Mouse (Mus musculus) myocyte (in vitro differentiated cells): ENCODE measurements at regions not wholly inside any gene's neighbourhood (a gene's known extent, or its start where the extent isn't known, plus 50 kb on each side); places are given as distances from the start of the nearest gene placed in this dataset.

Experiments used
- E2F4 ChIP-seq: IDR thresholded peaks from one replicate; pipeline ENCODE4 v1.6.1; 2011; ENCODE audit warnings: mild to moderate bottlenecking, control low read depth, moderate library complexity; ENCODE audit not compliant: insufficient read depth
- MYOG ChIP-seq, 3 experiments: IDR thresholded peaks; one replicate each; pipeline ENCODE4 v1.6.1; 2011; ENCODE audit warnings: control low read depth in 2 of 3, low read depth in 2 of 3, mild to moderate bottlenecking in 2 of 3; ENCODE audit not compliant: insufficient read length in 2 of 3, control insufficient read depth in 1 of 3, insufficient read depth in 1 of 3
- POLR2A ChIP-seq: IDR thresholded peaks from one replicate; pipeline ENCODE4 v1.6.1; 2011; ENCODE audit warnings: low read depth, mild to moderate bottlenecking, control low read depth, moderate library complexity; ENCODE audit not compliant: insufficient read length
- POLR2AphosphoS2 ChIP-seq: IDR thresholded peaks from one replicate; pipeline ENCODE4 v1.6.1; 2011; ENCODE audit warnings: low read depth, control low read depth; ENCODE audit not compliant: insufficient read length
- TCF12 ChIP-seq: IDR thresholded peaks from one replicate; pipeline ENCODE4 v1.6.1; 2011; ENCODE audit warnings: mild to moderate bottlenecking, control low read depth; ENCODE audit not compliant: poor library complexity, insufficient read depth, severe bottlenecking

GRCm38 (mm10) chr14:76957136-76957535, 79.4 kb upstream of the Ccdc122 start:
- TF ChIP-seq MYOG (IDR thresholded peaks at IDR 0.05; ENCODE audit: control insufficient read depth in 1 of 3, insufficient read depth in 1 of 3, insufficient read length in 2 of 3, low read depth in 2 of 3), result no peak
- no peak for TF ChIP-seq POLR2A
- TF ChIP-seq POLR2AphosphoS2, result no peak
- TF ChIP-seq TCF12, result no peak
- no peak for TF ChIP-seq E2F4
